In the genomic region with DNA sequence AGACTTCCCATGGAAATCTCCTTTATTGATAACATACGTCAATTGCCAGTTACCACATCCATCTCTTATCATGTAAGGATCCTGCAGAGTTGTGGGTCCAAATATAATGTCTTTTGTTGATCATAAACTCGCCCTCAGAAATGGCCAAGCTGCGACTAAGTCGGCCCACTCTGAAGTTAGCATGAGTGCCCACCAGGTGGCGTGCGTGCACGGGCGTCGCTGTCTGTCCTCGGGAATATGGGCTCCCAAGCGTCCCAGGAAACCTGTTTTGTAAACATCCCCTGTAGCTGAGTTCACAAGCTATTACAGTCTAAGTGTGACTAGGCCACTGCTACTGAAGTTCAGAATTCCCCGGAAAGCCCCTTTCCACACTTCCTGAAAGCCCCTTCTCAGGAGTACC, we compare ENCODE assay signal across 8 mouse cellular contexts. TPM values are rescaled to one million over a fixed set of nuclear protein-coding genes. Genes with fewer than 3 reads are reported as not detected.
DNase-seq lines count a peak whose midpoint lies in the region; ATAC-seq and TF ChIP-seq lines count a peak whose summit lies in the region.

No protein-coding gene starts in this region.

- no peak overlapping the region for H3K9ac ChIP-seq in embryonic facial prominence, embryonic 14.5 days (ENCODE audit: low read depth, low read length)
- no peak overlapping the region for H3K9ac ChIP-seq in heart, postnatal 0 days (replicated peaks; ENCODE audit: low read depth, low read length)
- H3K9ac ChIP-seq in liver, postnatal 0 days (replicated peaks): no peak overlapping the region

- H3K4me2 ChIP-seq in embryonic facial prominence, embryonic 14.5 days (ENCODE audit: low read depth, low read length): peak overlapping the region; percentile 33; the same call in 1 of the 2 replicates
- peak overlapping the region; percentile 44; the same call in 1 of the 2 replicates for H3K4me2 ChIP-seq in heart, postnatal 0 days (ENCODE audit: low read depth, low read length)
- peak overlapping the region; percentile 39; the same call in 1 of the 2 replicates for H3K4me2 ChIP-seq in liver, postnatal 0 days (ENCODE audit: low read depth, low read length)

- peak; percentile 21 to 32 for DNase-seq in adrenal gland, postnatal 4 days (ENCODE audit: low spot score in 2 of 2)
- DNase-seq in embryonic facial prominence, embryonic 14.5 days (ENCODE audit: low spot score): peak; percentile 65
- DNase-seq in heart, postnatal 0 days (ENCODE audit: low spot score): peak; percentile 48
- peak; percentile 64 to 74 for DNase-seq in kidney, postnatal 25 days
- peak; percentile 53 for DNase-seq in liver, postnatal 0 days
- DNase-seq in ovary, adult 18-20 months (ENCODE audit: low spot score): peak; percentile 26
- DNase-seq in T-cell, adult 2 months (ENCODE audit: low spot score): no peak

- H3K4me1 ChIP-seq in E14TG2a.4 (replicated peaks; ENCODE audit: low read depth, low read length): no peaks in the 10 kb centered on the region
- H3K4me1 ChIP-seq in embryonic facial prominence, embryonic 14.5 days (ENCODE audit: control insufficient read depth, insufficient read depth, low read length): no peaks in the 10 kb centered on the region
- H3K4me1 ChIP-seq in heart, postnatal 0 days (ENCODE audit: control insufficient read depth, insufficient read depth): no peaks in the 10 kb centered on the region
- no peaks in the 10 kb centered on the region for H3K4me1 ChIP-seq in liver, postnatal 0 days (ENCODE audit: insufficient read depth)

- WGBS in embryonic facial prominence, embryonic 14.5 days: 4% methylated on average over 12 of the region's 12 CpGs
- WGBS in heart, postnatal 0 days: 5% methylated on average over 12 of the region's 12 CpGs
- WGBS in liver, postnatal 0 days (ENCODE audit: insufficient replicate concordance): 6% methylated on average over 12 of the region's 12 CpGs

- no peak for TF ChIP-seq EP300 in heart, postnatal 0 days (IDR thresholded peaks at IDR 0.05; ENCODE audit: low read depth)
- TF ChIP-seq EP300 in liver, postnatal 0 days (IDR thresholded peaks at IDR 0.05; ENCODE audit: low read depth): no peak

- TF ChIP-seq CTCF in E14TG2a.4 (conservative IDR thresholded peaks at IDR 0.05; ENCODE audit: low read length): peak; percentile 72
- peak; percentile 90 for TF ChIP-seq CTCF in heart, postnatal 0 days (IDR thresholded peaks at IDR 0.05; ENCODE audit: low read depth)
- peak; percentile 73 for TF ChIP-seq CTCF in liver, postnatal 0 days (IDR thresholded peaks at IDR 0.05; ENCODE audit: low read depth)

- H3K27me3 ChIP-seq in E14TG2a.4 (ENCODE audit: insufficient read depth, low read length): no peaks in the 10 kb centered on the region
- H3K27me3 ChIP-seq in embryonic facial prominence, embryonic 14.5 days (replicated peaks; ENCODE audit: control insufficient read depth, insufficient read depth, low read length): no peaks in the 10 kb centered on the region
- no peaks in the 10 kb centered on the region for H3K27me3 ChIP-seq in heart, postnatal 0 days (ENCODE audit: control insufficient read depth, insufficient read depth, low read length)
- no peaks in the 10 kb centered on the region for H3K27me3 ChIP-seq in liver, postnatal 0 days (ENCODE audit: insufficient read depth, low read length)

- no peaks in the 10 kb centered on the region for H3K9me3 ChIP-seq in E14TG2a.4 (ENCODE audit: low read length)
- no peaks in the 10 kb centered on the region for H3K9me3 ChIP-seq in embryonic facial prominence, embryonic 14.5 days (ENCODE audit: control insufficient read depth, low read length)
- H3K9me3 ChIP-seq in heart, postnatal 0 days (replicated peaks; ENCODE audit: control insufficient read depth, low read length): no peaks in the 10 kb centered on the region
- H3K9me3 ChIP-seq in liver, postnatal 0 days (ENCODE audit: low read length): no peaks in the 10 kb centered on the region

- no peaks in the 10 kb centered on the region for H3K36me3 ChIP-seq in E14TG2a.4 (ENCODE audit: insufficient read depth, low read length)
- no peaks in the 10 kb centered on the region for H3K36me3 ChIP-seq in embryonic facial prominence, embryonic 14.5 days (ENCODE audit: control insufficient read depth, insufficient read depth, low read length)
- H3K36me3 ChIP-seq in heart, postnatal 0 days (replicated peaks; ENCODE audit: control insufficient read depth, insufficient read depth, low read length): no peaks in the 10 kb centered on the region
- no peaks in the 10 kb centered on the region for H3K36me3 ChIP-seq in liver, postnatal 0 days (replicated peaks; ENCODE audit: insufficient read depth, low read length)

- no peak overlapping the region for H3K27ac ChIP-seq in embryonic facial prominence, embryonic 14.5 days (replicated peaks; ENCODE audit: low read depth, low read length)
- no peak overlapping the region for H3K27ac ChIP-seq in heart, postnatal 0 days (ENCODE audit: low read depth)
- no peak overlapping the region for H3K27ac ChIP-seq in liver, postnatal 0 days (ENCODE audit: low read depth)

- H3K4me3 ChIP-seq in E14TG2a.4 (replicated peaks; ENCODE audit: low read length): no peak overlapping the region
- no peak overlapping the region for H3K4me3 ChIP-seq in embryonic facial prominence, embryonic 14.5 days (ENCODE audit: low read depth, low read length)
- H3K4me3 ChIP-seq in heart, postnatal 0 days (ENCODE audit: low read depth, low read length): no peak overlapping the region
- H3K4me3 ChIP-seq in liver, postnatal 0 days (ENCODE audit: low read depth, low read length): no peak overlapping the region

- peak; percentile 74; the same call in 1 of the 2 replicates for ATAC-seq in embryonic facial prominence, embryonic 14.5 days (ENCODE audit: low read depth)
- ATAC-seq in heart, postnatal 0 days (ENCODE audit: insufficient read depth, low read depth): no peak
- ATAC-seq in liver, postnatal 0 days: no peak

RNA-seq across cellular contexts. Expression of a gene that starts 51.9 kb away (rescaled TPM):
- 1 to 10 TPM in 1 of 2 experiments, under 1 TPM in 1; 0.93 to 1.4 TPM for total RNA-seq in adrenal gland, postnatal 4 days (2021)
- 1.7 and 1.8 TPM in 2 replicates for polyA plus RNA-seq in embryonic facial prominence, embryonic 14.5 days (2014; fragmentation: Nextera tagmentation; extraction: Ambion mirVana)
- total RNA-seq in heart, postnatal 0 days (2014; rRNA removed; ENCODE audit: low replicate concordance): 0.15 and 0.65 TPM in 2 replicates
- polyA plus RNA-seq in heart, postnatal 0 days (2015; fragmentation: Nextera tagmentation; extraction: Ambion mirVana): 0.34 and 0.51 TPM in 2 replicates
- polyA plus RNA-seq in liver, postnatal 0 days (2015; fragmentation: Nextera tagmentation; extraction: Ambion mirVana): not detected in 2 replicates
